Mouse (Mus musculus) CH12.LX (cell line): ENCODE measurements around the gene Nhsl1. TPM values are rescaled to one million over a fixed set of nuclear protein-coding genes. Genes with fewer than 3 reads are reported as not detected.

Source experiments
- DNase-seq: peaks from one replicate; pipeline ENCODE4 v3.0.0-alpha.2; 2013; ENCODE audit errors: extremely low read depth
- H3K27ac ChIP-seq: 2 replicates; pipeline ENCODE4 v1.5.1; 2012; ENCODE audit warnings: low read depth, mild to moderate bottlenecking, control low read depth, moderate library complexity; ENCODE audit not compliant: insufficient read depth
- H3K27me3 ChIP-seq: replicated peaks from 2 replicates; pipeline ENCODE3; 2012; ENCODE audit warnings: inconsistent platforms
- H3K36me3 ChIP-seq, 2 experiments: replicated peaks in 1 of 2; 2 replicates each; pipeline versions ENCODE3 to v1.6.1; 2012; ENCODE audit warnings: inconsistent platforms in 1 of 2, low read length in 1 of 2, mild to moderate bottlenecking in 1 of 2, mixed read lengths in 1 of 2, moderate library complexity in 1 of 2; ENCODE audit not compliant: control insufficient read depth in 1 of 2, insufficient read depth in 1 of 2
- H3K4me1 ChIP-seq, 2 experiments: 2 replicates each; pipeline ENCODE4 v1.6.1; 2012; ENCODE audit warnings: inconsistent platforms in 1 of 2, moderate library complexity in 1 of 2; ENCODE audit not compliant: insufficient read depth in 2 of 2, control insufficient read depth in 1 of 2
- H3K4me2 ChIP-seq: 2 replicates; pipeline ENCODE4 v1.6.1; 2012; ENCODE audit warnings: low read depth, mild to moderate bottlenecking, control low read depth; ENCODE audit not compliant: poor library complexity, insufficient read depth, severe bottlenecking
- H3K4me3 ChIP-seq, 3 experiments: fragments of 150-350 bp in 1 of 3; sonication (generic) in 1 of 3; replicated peaks in 1 of 3; 2 replicates each; pipeline versions ENCODE3 to v1.5.1; 2011 to 2012; ENCODE audit warnings: low read depth in 2 of 3, low read length in 2 of 3, mild to moderate bottlenecking in 2 of 3, moderate library complexity in 2 of 3, control low read depth in 1 of 3, improper control_type of control experiment in 1 of 3, inconsistent platforms in 1 of 3, mixed read lengths in 1 of 3; ENCODE audit not compliant: poor library complexity in 1 of 3
- H3K79me2 ChIP-seq: replicated peaks from 2 replicates; pipeline ENCODE4 v1.6.1; 2012; ENCODE audit warnings: mild to moderate bottlenecking, moderate library complexity; ENCODE audit not compliant: control insufficient read depth, poor library complexity, insufficient read depth, severe bottlenecking; ENCODE audit errors: extremely low read depth
- H3K9ac ChIP-seq: 2 replicates; pipeline ENCODE4 v1.6.1; 2012; ENCODE audit warnings: low read depth, mild to moderate bottlenecking, control low read depth, moderate library complexity; ENCODE audit not compliant: insufficient read depth
- H3K9me3 ChIP-seq: replicated peaks from 2 replicates; pipeline ENCODE3; 2012; ENCODE audit warnings: low read length, inconsistent platforms, mixed read lengths
- BHLHE40 ChIP-seq: IDR thresholded peaks from 2 replicates; pipeline ENCODE4 v1.6.1; 2011; ENCODE audit warnings: mild to moderate bottlenecking, low read depth, low read length, improper control_type of control experiment
- CHD2 ChIP-seq: IDR thresholded peaks from 2 replicates; pipeline ENCODE4 v1.6.1; 2011; ENCODE audit warnings: low read length, improper control_type of control experiment
- CTCF ChIP-seq, 2 experiments: IDR thresholded peaks in 1 of 2; conservative IDR thresholded peaks in 1 of 2; 2 replicates each; pipeline ENCODE4 v1.5.1; 2011 to 2012; ENCODE audit warnings: low read depth in 2 of 2, low read length in 2 of 2, improper control_type of control experiment in 1 of 2, inconsistent platforms in 1 of 2, mild to moderate bottlenecking in 1 of 2, moderate library complexity in 1 of 2
- E2F4 ChIP-seq: IDR thresholded peaks from 2 replicates; pipeline ENCODE4 v1.6.1; 2011; ENCODE audit warnings: low read depth, low read length, improper control_type of control experiment; ENCODE audit not compliant: insufficient replicate concordance
- ELF1 ChIP-seq: IDR thresholded peaks from 2 replicates; pipeline ENCODE4 v1.6.1; 2014; ENCODE audit warnings: low read depth, mild to moderate bottlenecking, inconsistent platforms, low read length, improper control_type of control experiment
- EP300 ChIP-seq: IDR thresholded peaks from 2 replicates; pipeline ENCODE4 v1.6.1; 2011; ENCODE audit warnings: low read length, improper control_type of control experiment
- ETS1 ChIP-seq: conservative IDR thresholded peaks from 2 replicates; pipeline ENCODE4 v1.6.1; 2012; ENCODE audit warnings: low read depth, mild to moderate bottlenecking, inconsistent platforms, low read length, improper control_type of control experiment, moderate library complexity
- GABPA ChIP-seq: IDR thresholded peaks from 2 replicates; pipeline ENCODE4 v1.6.1; 2012; ENCODE audit warnings: low read depth, low read length, improper control_type of control experiment, inconsistent platforms; ENCODE audit not compliant: insufficient replicate concordance
- HCFC1 ChIP-seq: IDR thresholded peaks from 2 replicates; pipeline ENCODE4 v1.6.1; 2012; ENCODE audit warnings: low read depth, mild to moderate bottlenecking, inconsistent platforms, low read length, improper control_type of control experiment
- IRF4 ChIP-seq: IDR thresholded peaks from 2 replicates; pipeline ENCODE4 v1.6.1; 2014; ENCODE audit warnings: low read depth, mild to moderate bottlenecking, inconsistent platforms, low read length, improper control_type of control experiment
- JUN ChIP-seq: IDR thresholded peaks from 2 replicates; pipeline ENCODE4 v1.6.1; 2011; ENCODE audit warnings: low read depth, mild to moderate bottlenecking, low read length, improper control_type of control experiment, moderate library complexity; ENCODE audit not compliant: insufficient read depth
- JUND ChIP-seq: conservative IDR thresholded peaks from 2 replicates; pipeline ENCODE4 v1.6.1; 2011; ENCODE audit warnings: low read depth, low read length, improper control_type of control experiment
- KAT2A ChIP-seq: IDR thresholded peaks from 2 replicates; pipeline ENCODE4 v1.6.1; 2012; ENCODE audit warnings: low read length, improper control_type of control experiment, inconsistent platforms; ENCODE audit not compliant: insufficient replicate concordance
- MAFK ChIP-seq: IDR thresholded peaks from 2 replicates; pipeline ENCODE4 v1.6.1; 2011; ENCODE audit warnings: low read length, improper control_type of control experiment; ENCODE audit not compliant: insufficient replicate concordance
- MAZ ChIP-seq: IDR thresholded peaks from 2 replicates; pipeline ENCODE4 v1.6.1; 2012; ENCODE audit warnings: low read depth, mild to moderate bottlenecking, inconsistent platforms, low read length, improper control_type of control experiment, moderate library complexity
- MEF2A ChIP-seq: IDR thresholded peaks from 2 replicates; pipeline ENCODE4 v1.6.1; 2014; ENCODE audit warnings: low read depth, mild to moderate bottlenecking, inconsistent platforms, low read length, improper control_type of control experiment, borderline replicate concordance
- MXI1 ChIP-seq: IDR thresholded peaks from 2 replicates; pipeline ENCODE4 v1.6.1; 2011; ENCODE audit warnings: mild to moderate bottlenecking, low read depth, low read length, improper control_type of control experiment
- MYC ChIP-seq: IDR thresholded peaks from 2 replicates; pipeline ENCODE4 v1.6.1; 2011; ENCODE audit warnings: low read depth, mild to moderate bottlenecking, improper control_type of control experiment, low read length
- NELFE ChIP-seq: IDR thresholded peaks from 2 replicates; pipeline ENCODE4 v1.6.1; 2011; ENCODE audit warnings: low read depth, low read length, improper control_type of control experiment
- NRF1 ChIP-seq: IDR thresholded peaks from 2 replicates; pipeline ENCODE4 v1.6.1; 2014; ENCODE audit warnings: low read depth, mild to moderate bottlenecking, inconsistent platforms, low read length, improper control_type of control experiment, moderate library complexity
- POLR2A ChIP-seq: IDR thresholded peaks from 2 replicates; pipeline ENCODE4 v1.6.1; 2011; ENCODE audit warnings: low read depth, mild to moderate bottlenecking, improper control_type of control experiment, low read length
- RCOR1 ChIP-seq: conservative IDR thresholded peaks from 2 replicates; pipeline ENCODE4 v1.6.1; 2012; ENCODE audit warnings: low read depth, mild to moderate bottlenecking, inconsistent platforms, low read length, improper control_type of control experiment
- SIN3A ChIP-seq: IDR thresholded peaks from 2 replicates; pipeline ENCODE4 v1.6.1; 2012; ENCODE audit warnings: low read length, improper control_type of control experiment, inconsistent platforms
- SMC3 ChIP-seq: IDR thresholded peaks from 2 replicates; pipeline ENCODE4 v1.6.1; 2011; ENCODE audit warnings: low read depth, low read length, improper control_type of control experiment
- TBP ChIP-seq: conservative IDR thresholded peaks from 2 replicates; pipeline ENCODE4 v1.6.1; 2011; ENCODE audit warnings: low read depth, low read length, improper control_type of control experiment
- TCF12 ChIP-seq: IDR thresholded peaks from 2 replicates; pipeline ENCODE4 v1.6.1; 2014; ENCODE audit warnings: low read depth, mild to moderate bottlenecking, inconsistent platforms, low read length, improper control_type of control experiment
- USF1 ChIP-seq: IDR thresholded peaks from 2 replicates; pipeline ENCODE4 v1.6.1; 2014; ENCODE audit warnings: low read depth, mild to moderate bottlenecking, inconsistent platforms, low read length, improper control_type of control experiment
- USF2 ChIP-seq: conservative IDR thresholded peaks from 2 replicates; pipeline ENCODE4 v1.6.1; 2011; ENCODE audit warnings: low read depth, low read length, improper control_type of control experiment
- ZKSCAN1 ChIP-seq: IDR thresholded peaks from 2 replicates; pipeline ENCODE4 v1.6.1; 2012; ENCODE audit warnings: low read depth, inconsistent platforms, low read length, improper control_type of control experiment, borderline replicate concordance
- ZMIZ1 ChIP-seq: IDR thresholded peaks from 2 replicates; pipeline ENCODE4 v1.6.1; 2012; ENCODE audit warnings: low read depth, mild to moderate bottlenecking, inconsistent platforms, low read length, improper control_type of control experiment
- ZNF384 ChIP-seq: IDR thresholded peaks from 2 replicates; pipeline ENCODE4 v1.6.1; 2012; ENCODE audit warnings: low read depth, low read length, improper control_type of control experiment, inconsistent platforms
- dilution Hi-C: fragments of 300-500 bp; cut with MboI; formaldehyde crosslinking; loops from 2 replicates; pipeline ENCODE4 v1.14.3; 2020; ENCODE audit warnings: low sequenced_read_pairs; ENCODE audit not compliant: extremely low pct_unique_long_range_greater_than_20kb, extremely low pct_ligation_motif_present
- in situ Hi-C: fragments of 300-500 bp; cut with MboI; formaldehyde crosslinking; loops from 3 replicates; pipeline ENCODE4 v1.14.3; 2019; ENCODE audit warnings: low sequenced_read_pairs, low pct_ligation_motif_present, low pct_unique_long_range_greater_than_20kb, mixed read lengths
- polyA plus RNA-seq: library from polyadenylated mRNA; unstranded; fragments of >175 nt; gene quantifications from 2 replicates; pipeline ENCODE4 v1.2.1, GENCODE M21; 2012; ENCODE audit warnings: low read depth; ENCODE audit not compliant: insufficient read length
- total RNA-seq, 2 experiments: library from RNA; depleted of rRNA; stranded (reverse); fragments of 300-350 nt in 1 of 2; fragments of >200 nt in 1 of 2; gene quantifications; 2 replicates each; pipeline ENCODE4 v1.2.3; 2012 to 2014

Gene Nhsl1
- total and polyA plus RNA-seq, 3 experiments = 0.13 to 0.19 (median 0.15) TPM

DNA sequence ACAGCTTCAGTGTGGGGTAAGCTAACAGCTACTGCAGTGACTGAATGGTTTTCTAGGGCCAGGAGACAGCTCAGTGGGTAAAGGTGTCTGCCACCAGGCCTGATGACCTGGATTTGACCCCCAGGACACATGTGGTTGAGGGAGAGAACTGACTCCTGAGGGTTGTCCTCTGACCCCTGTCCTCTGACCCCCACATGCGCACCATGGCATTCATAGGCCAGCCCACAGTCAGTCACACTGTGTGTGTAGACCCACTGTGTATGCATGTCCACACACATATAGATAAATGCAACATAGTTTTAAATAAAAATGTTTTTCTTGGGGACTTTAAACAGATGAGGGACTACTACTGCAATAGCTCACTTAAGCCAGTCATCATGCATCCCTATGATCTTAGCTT lies 22.1 kb downstream of the Nhsl1 start:
- H3K79me2 ChIP-seq = no peaks in the 10 kb centered on the region
- no peaks in the 10 kb centered on the region for H3K36me3 ChIP-seq
- no peak overlapping the region for H3K9ac ChIP-seq
- H3K27me3 ChIP-seq = no peaks in the 10 kb centered on the region
- in situ Hi-C loops (no loop called here), dilution Hi-C loops (no loop called here)
- DNase-seq = no peak
- no peak overlapping the region for H3K27ac ChIP-seq
- H3K4me2 ChIP-seq = no peak overlapping the region
- no peak overlapping the region for H3K4me3 ChIP-seq
- H3K4me1 ChIP-seq = peaks cover 2 to 28% of the 10 kb centered on the region in 2 experiments; a peak in 2 of 4 replicates
- no peaks in the 10 kb centered on the region for H3K9me3 ChIP-seq
- TF ChIP-seq TCF12 = no peak

DNA sequence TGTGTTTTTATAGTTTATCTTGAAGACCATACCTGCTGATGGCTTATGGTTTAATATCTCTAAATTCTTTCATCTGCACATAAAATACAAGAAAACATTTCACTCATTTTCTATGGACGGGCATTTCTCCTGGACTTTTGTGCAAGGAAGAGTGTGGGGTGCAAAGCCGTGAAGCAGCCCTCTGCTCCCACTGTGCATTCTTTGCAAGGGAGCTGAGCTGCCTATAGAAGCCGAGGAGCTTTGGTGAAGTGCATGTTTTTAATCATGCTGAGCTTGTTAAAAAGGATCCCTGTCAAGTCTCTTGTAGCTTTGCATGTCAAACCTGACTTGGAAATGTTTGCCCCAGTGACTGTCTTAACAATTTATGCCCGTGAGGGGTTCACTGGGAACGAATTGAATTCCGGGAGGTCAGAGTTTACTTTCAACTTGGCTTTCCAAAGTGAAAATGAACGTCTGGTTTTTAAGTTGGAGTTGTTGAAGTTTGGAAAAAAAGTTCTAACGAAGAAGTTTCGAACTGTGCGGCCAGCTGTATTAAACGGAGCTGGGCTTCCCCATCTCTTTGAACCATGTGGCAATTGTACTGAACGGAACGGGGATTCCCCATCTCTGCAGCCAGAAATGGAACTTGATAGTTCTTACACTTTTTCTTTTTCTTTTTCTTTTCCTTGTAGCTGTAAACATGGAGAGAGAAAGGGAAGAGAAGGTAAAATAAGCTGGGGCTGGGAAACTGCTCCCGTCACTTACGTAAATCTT lies 22.8 kb downstream of the Nhsl1 start:
- peak overlapping the region; percentile 80 for H3K4me2 ChIP-seq
- no peaks in the 10 kb centered on the region for H3K27me3 ChIP-seq
- H3K4me1 ChIP-seq = peaks cover 2 to 28% of the 10 kb centered on the region in 2 experiments; a peak in 2 of 4 replicates
- dilution Hi-C loops (no loop called here), in situ Hi-C loops (no loop called here)
- peak overlapping the region; percentile 46 for H3K9ac ChIP-seq
- peak overlapping the region in 1 of 3 experiments; percentile 38 for H3K4me3 ChIP-seq
- peak; percentile 58 for DNase-seq
- no peaks in the 10 kb centered on the region for H3K9me3 ChIP-seq
- H3K36me3 ChIP-seq = no peaks in the 10 kb centered on the region
- H3K27ac ChIP-seq = no peak overlapping the region
- no peaks in the 10 kb centered on the region for H3K79me2 ChIP-seq
- TF ChIP-seq GABPA (no peak), SIN3A (peak; percentile 78), KAT2A (no peak), JUND (0 out of 2 replicates have a peak, but pooled peaks have one; percentile 32), ETS1 (peak; percentile 66), CTCF (conservative IDR thresholded peaks at IDR 0.05 in 1 of 2, IDR thresholded peaks at IDR 0.05 in 1 of 2; ENCODE audit: low read depth in 2 of 2, low read length in 2 of 2) (no peak), TCF12 (peak; percentile 49; the same call in 1 of the 2 replicates), HCFC1 (peak; percentile 18; the same call in 1 of the 2 replicates), NRF1 (no peak), MAFK (peak; percentile 53; the same call in 1 of the 2 replicates), RCOR1 (peak; percentile 72; the same call in 1 of the 2 replicates), USF1 (no peak; the same call in 1 of the 2 replicates), SMC3 (no peak), ZNF384 (peak; percentile 79), JUN (no peak), MEF2A (peak; percentile 73), USF2 (0 out of 2 replicates have a peak, but pooled peaks have one; percentile 11), POLR2A (no peak), ELF1 (0 out of 2 replicates have a peak, but pooled peaks have one; percentile 17), NELFE (no peak), ZMIZ1 (no peak), MYC (peak; percentile 95), TBP (0 out of 2 replicates have a peak, but pooled peaks have one; percentile 38), BHLHE40 (peak; percentile 48), EP300 (peak; percentile 79), E2F4 (no peak), CHD2 (peak; percentile 63), IRF4 (peak; percentile 67), ZKSCAN1 (no peak), MXI1 (peak; percentile 63; the same call in 1 of the 2 replicates), MAZ (0 out of 2 replicates have a peak, but pooled peaks have one; percentile 59)
